Mouse (Mus musculus) stomach, embryonic 15.5 days (tissue): ENCODE data around the gene Asgr1. TPM values are rescaled to one million over a fixed set of nuclear protein-coding genes. Genes with fewer than 3 reads are reported as not detected.
A peak's percentile ranks its signal among the peaks of the same experiment; 100 is the strongest.

Source experiments
- ATAC-seq: fragments of 200-750 bp; cut with Nextera tagmentation; 2 replicates; pipeline ENCODE4 v1.8.0; 2017; ENCODE audit warnings: low read depth, moderate number of reproducible peaks, moderate TSS enrichment; ENCODE audit not compliant: insufficient read depth, low FRiP score
- H3K27ac ChIP-seq: fragments of 300-500 bp; sonication (generic); 2 replicates; pipeline ENCODE4 v1.5.1; 2015; ENCODE audit warnings: mild to moderate bottlenecking, inconsistent platforms
- H3K27me3 ChIP-seq: fragments of 300-500 bp; sonication (generic); replicated peaks from 2 replicates; pipeline ENCODE4 v1.6.1; 2015; ENCODE audit warnings: inconsistent platforms
- H3K36me3 ChIP-seq: fragments of 300-500 bp; sonication (generic); 2 replicates; pipeline ENCODE4 v1.6.1; 2015; ENCODE audit warnings: inconsistent platforms
- H3K4me1 ChIP-seq: fragments of 300-500 bp; sonication (generic); 2 replicates; pipeline ENCODE4 v1.6.1; 2015; ENCODE audit warnings: inconsistent platforms
- H3K4me2 ChIP-seq: fragments of 300-500 bp; sonication (generic); 2 replicates; pipeline ENCODE4 v1.6.1; 2015; ENCODE audit warnings: mild to moderate bottlenecking, inconsistent platforms
- H3K4me3 ChIP-seq: fragments of 300-500 bp; sonication (generic); replicated peaks from 2 replicates; pipeline ENCODE4 v1.5.1; 2015; ENCODE audit warnings: inconsistent platforms
- H3K9ac ChIP-seq: fragments of 300-500 bp; sonication (generic); 2 replicates; pipeline ENCODE4 v1.6.1; 2015; ENCODE audit warnings: inconsistent platforms
- H3K9me3 ChIP-seq: fragments of 300-500 bp; sonication (generic); 2 replicates; pipeline ENCODE4 v1.6.1; 2016; ENCODE audit warnings: inconsistent platforms
- WGBS: fragments of 180-500 bp; shearing (Covaris S2); methylation state at CpG from one replicate; pipeline ENCODE4 v1.1.7; 2015; 5-methylcytosine and 5-hydroxymethylcytosine counted together
- polyA plus RNA-seq: library from polyadenylated mRNA; unstranded; fragments of >200 nt; fragmentation: Nextera tagmentation; extraction: Ambion mirVana; gene quantifications from 2 replicates; pipeline ENCODE4 v1.2.1, GENCODE M21; 2015

Gene Asgr1
- polyA plus RNA-seq, 1 experiment from 2014 or later: 0.96 TPM

DNA sequence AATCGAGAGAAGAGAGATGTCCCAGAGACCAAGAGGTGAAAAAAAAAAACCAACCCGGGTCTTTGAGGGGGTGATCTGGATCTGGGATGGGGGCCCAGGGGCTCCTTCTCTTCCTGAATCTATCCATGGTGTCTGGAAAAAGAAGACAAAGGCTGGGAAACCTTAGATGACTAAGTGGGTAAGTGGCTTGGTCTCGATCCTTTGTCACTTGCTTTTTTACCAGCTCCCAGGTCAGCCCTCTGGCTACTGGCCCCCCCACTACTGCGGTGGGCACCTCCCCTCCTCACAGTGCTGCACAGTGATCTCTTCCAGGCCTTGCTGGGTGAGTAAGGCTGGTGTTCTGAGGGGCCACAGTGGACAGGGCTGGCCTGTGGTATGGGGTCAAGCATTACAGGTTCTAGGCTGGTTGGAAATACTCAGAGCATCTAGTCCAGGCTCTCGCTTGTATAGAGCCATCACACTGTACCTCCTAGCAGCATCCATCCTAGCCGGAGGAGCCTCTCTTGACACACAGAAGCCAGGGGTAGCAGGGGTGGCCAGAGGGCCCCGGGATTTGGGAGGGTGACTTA, 36.6 kb upstream of the Asgr1 start:
- no peak overlapping the region for H3K4me3 ChIP-seq
- H3K27me3 ChIP-seq: no peaks in the 10 kb centered on the region
- peaks cover 11% of the 10 kb centered on the region; the same call in 1 of the 2 replicates for H3K36me3 ChIP-seq
- 43% methylated on average over 7 of the region's 7 CpGs for WGBS
- peak overlapping the region; percentile 76 for H3K4me2 ChIP-seq
- peaks cover 33% of the 10 kb centered on the region for H3K4me1 ChIP-seq
- no peak for ATAC-seq
- no peak overlapping the region for H3K9ac ChIP-seq
- no peaks in the 10 kb centered on the region for H3K9me3 ChIP-seq
- H3K27ac ChIP-seq: 0 out of 2 replicates have a peak overlapping the region, but pooled peaks have one; percentile 54

GRCm38 (mm10) chr11:70018131-70018990, 35.5 kb upstream of the Asgr1 start:
- ATAC-seq: no peak
- Histone ChIP-seq H3K9me3 (no peaks in the 10 kb centered on the region), H3K4me3 (peak overlapping the region; percentile 61), H3K9ac (peak overlapping the region; percentile 76), H3K27me3 (no peaks in the 10 kb centered on the region), H3K4me1 (peaks cover 33% of the 10 kb centered on the region), H3K27ac (peak overlapping the region; percentile 88), H3K4me2 (peak overlapping the region; percentile 76), H3K36me3 (0 out of 2 replicates have a peak, but pooled peaks cover 6% of the 10 kb centered on the region)
- under 1% methylated on average over 25 of the region's 25 CpGs for WGBS

GRCm38 (mm10) chr11:70019495-70020021, 34.3 kb upstream of the Asgr1 start:
- Histone ChIP-seq H3K4me2 (peak overlapping the region; percentile 76), H3K4me3 (peak overlapping the region; percentile 61), H3K36me3 (no peaks in the 10 kb centered on the region), H3K27ac (peak overlapping the region; percentile 70), H3K27me3 (no peaks in the 10 kb centered on the region), H3K4me1 (peaks cover 32% of the 10 kb centered on the region), H3K9ac (0 out of 2 replicates have a peak overlapping the region, but pooled peaks have one; percentile 76), H3K9me3 (no peaks in the 10 kb centered on the region)
- 19% methylated on average over 2 of the region's 2 CpGs for WGBS
- no peak for ATAC-seq

DNA sequence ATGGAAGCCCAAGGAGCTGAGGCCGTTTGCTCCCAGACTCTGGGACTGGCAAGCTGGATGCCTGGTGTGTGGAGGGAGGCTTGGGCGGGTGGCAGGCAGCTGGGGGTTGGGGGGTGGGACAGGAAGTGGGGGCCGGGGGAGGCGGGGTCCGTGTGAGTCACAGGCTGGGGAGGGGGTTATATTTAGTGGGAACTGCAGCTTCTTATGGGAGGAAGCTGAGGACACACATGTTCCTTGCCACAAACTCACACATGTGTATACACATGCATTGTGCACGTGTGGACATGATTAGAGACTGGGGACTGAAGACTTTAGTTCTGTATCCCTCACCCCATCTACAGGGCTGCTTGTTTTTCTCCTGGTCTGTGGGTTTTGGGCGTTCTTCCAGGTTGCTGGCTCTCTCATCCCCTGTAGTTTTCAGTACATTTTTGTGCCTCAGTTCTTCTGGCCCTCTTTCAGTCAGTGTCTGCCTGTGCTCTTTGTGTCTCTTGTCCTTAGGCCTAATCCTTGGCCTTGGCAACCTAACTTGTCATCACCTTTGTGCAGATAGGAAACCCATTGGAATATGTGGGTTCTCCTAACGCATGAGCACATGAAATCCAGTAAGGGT, 33.8 kb upstream of the Asgr1 start:
- Histone ChIP-seq H3K27ac (peak overlapping the region; percentile 70), H3K9ac (no peak overlapping the region), H3K9me3 (no peaks in the 10 kb centered on the region), H3K4me3 (peak overlapping the region; percentile 61), H3K4me1 (peaks cover 31% of the 10 kb centered on the region), H3K27me3 (no peaks in the 10 kb centered on the region), H3K36me3 (no peaks in the 10 kb centered on the region), H3K4me2 (peak overlapping the region; percentile 76)
- 17% methylated on average over 8 of the region's 8 CpGs for WGBS
- no peak for ATAC-seq

DNA sequence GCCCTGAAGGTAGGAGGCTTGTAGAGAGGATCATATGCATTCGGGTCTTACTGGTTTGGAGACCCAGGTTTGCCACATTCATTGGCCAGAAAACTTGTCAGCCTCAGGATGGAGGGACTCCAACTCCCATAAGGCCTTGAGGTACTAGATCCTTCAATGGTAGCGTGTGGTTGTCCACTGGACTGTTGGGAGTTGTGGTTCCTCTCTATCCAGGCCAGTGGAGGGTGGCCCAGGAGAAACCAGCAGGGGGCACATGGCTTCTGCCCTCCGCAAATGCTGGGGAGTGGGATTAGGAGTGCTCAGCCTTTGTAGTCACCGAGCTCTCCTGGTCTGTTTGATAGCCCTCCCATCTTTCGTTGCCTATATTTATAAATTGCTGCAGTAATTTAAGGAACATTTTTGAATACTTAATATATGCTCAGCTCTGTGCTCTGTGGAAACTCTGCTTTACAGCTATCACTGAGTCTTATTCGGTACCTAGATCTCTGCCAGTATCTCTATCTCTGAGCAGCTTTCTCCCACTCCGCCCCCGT, 33.1 kb upstream of the Asgr1 start:
- peak; percentile 86 for ATAC-seq
- H3K4me2 ChIP-seq: peak overlapping the region; percentile 76
- no peak overlapping the region for H3K9ac ChIP-seq
- H3K4me1 ChIP-seq: peaks cover 38% of the 10 kb centered on the region
- no peaks in the 10 kb centered on the region for H3K27me3 ChIP-seq
- peak overlapping the region; percentile 54 for H3K4me3 ChIP-seq
- H3K27ac ChIP-seq: peak overlapping the region; percentile 70
- under 1% methylated on average over 8 of the region's 8 CpGs for WGBS
- H3K9me3 ChIP-seq: no peaks in the 10 kb centered on the region
- no peaks in the 10 kb centered on the region for H3K36me3 ChIP-seq

DNA sequence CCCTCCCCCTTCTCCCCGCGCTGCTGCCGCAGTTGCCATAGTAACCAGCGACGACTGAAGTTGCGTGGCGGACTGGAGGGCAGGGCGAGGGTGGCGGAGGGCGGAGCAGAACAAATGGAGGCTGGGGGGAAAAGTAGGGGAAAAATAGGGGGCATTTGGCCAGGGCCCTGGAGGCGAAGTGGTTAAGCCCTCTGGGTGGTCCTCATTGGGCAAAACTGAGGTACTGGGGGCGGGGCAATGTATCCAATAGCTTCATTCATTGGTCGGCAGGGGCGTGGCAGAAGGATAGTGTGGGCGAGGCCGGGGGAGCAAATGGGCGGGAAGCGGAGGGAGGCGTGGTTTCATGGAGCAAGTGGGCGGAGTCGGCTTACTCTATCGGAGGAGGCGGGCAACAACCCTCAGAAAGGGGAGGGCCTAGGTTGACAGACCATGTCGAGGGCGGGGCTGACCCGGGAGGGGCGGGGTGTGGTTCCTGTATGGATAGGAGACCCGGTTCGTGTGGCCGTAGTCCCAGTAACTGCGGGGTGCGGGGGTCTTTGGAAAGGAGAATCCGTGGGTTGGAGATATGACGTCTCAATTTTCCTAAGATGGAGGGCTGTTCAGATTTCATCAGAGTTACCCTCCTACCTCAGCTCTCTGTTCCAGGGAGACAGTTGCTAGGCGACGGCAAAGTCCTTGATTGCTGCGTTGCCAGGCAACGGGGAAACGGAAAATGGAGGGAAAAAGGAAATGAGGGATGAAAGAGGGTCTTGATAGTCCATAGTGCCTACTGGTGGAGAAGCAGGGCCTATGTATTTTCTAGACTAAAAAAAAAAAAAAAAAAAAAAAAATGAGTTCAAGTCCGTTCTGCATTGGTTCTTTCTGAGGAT, 32.4 kb upstream of the Asgr1 start:
- peak overlapping the region; percentile 70 for H3K27ac ChIP-seq
- H3K27me3 ChIP-seq: no peaks in the 10 kb centered on the region
- peak; percentile 78 for ATAC-seq
- no peak overlapping the region for H3K9ac ChIP-seq
- H3K4me2 ChIP-seq: peak overlapping the region; percentile 76
- no peaks in the 10 kb centered on the region for H3K36me3 ChIP-seq
- H3K4me1 ChIP-seq: peaks cover 45% of the 10 kb centered on the region
- WGBS: 2% methylated on average over 40 of the region's 40 CpGs
- H3K4me3 ChIP-seq: peak overlapping the region; percentile 54
- no peaks in the 10 kb centered on the region for H3K9me3 ChIP-seq

- 5% methylated on average over 19 of the region's 29 CpGs for WGBS
- Histone ChIP-seq H3K27me3 (no peaks in the 10 kb centered on the region), H3K4me2 (peak overlapping the region; percentile 44), H3K9me3 (no peaks in the 10 kb centered on the region), H3K36me3 (no peaks in the 10 kb centered on the region), H3K9ac (0 out of 2 replicates have a peak overlapping the region, but pooled peaks have one; percentile 16), H3K4me1 (peaks cover 54% of the 10 kb centered on the region), H3K4me3 (peak overlapping the region; percentile 22), H3K27ac (no peak overlapping the region)
- ATAC-seq: no peak
Measured at GRCm38 (mm10) chr11:70023481-70024150, 30.3 kb upstream of the Asgr1 start.

DNA sequence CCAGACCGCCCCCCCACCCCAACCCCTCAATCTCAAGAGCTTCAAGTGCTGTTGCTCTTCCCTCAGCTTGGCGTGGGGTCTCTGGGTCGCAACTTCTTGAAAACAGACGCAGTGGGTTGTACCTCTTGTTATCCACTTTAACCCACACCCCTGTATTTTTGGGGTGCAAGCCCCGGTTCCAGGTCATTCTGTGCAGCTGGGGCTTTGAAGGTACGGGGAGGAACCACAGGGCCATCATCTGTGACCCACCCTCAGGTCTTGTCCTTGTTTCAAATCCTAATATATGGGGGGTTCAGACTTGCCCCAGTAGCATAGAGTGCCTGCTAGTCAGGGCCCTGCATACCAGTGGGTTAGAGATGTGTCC, 29.8 kb upstream of the Asgr1 start:
- peak overlapping the region; percentile 22 for H3K4me3 ChIP-seq
- WGBS: 13% methylated on average over 6 of the region's 6 CpGs
- peaks cover 59% of the 10 kb centered on the region for H3K4me1 ChIP-seq

DNA sequence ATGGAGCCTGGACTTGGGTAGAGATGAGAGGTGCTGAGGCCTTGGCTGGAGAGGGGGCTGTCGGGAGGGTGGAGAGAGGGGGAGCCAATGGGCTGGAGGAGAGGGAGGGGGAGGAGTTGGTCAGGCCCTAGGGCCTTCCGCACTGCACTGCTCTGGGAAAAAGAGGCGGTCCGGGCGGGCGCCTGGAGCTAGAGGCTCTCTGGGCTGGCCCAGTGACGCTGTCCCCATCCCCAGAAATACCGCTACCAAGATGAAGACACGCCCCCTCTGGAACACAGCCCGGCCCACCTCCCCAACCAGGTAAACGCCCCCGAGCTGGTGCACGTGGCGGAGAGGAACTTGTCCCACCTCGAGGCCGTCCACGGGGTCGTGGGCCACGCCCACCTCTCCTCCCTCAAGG, 27.2 kb upstream of the Asgr1 start:
- ATAC-seq: peak; percentile 70
- peaks cover 9% of the 10 kb centered on the region for H3K36me3 ChIP-seq
- 8% methylated on average over 19 of the region's 19 CpGs for WGBS
- no peaks in the 10 kb centered on the region for H3K9me3 ChIP-seq
- peak overlapping the region; percentile 57 for H3K27ac ChIP-seq
- peak overlapping the region; percentile 63 for H3K4me2 ChIP-seq
- no peaks in the 10 kb centered on the region for H3K27me3 ChIP-seq
- H3K4me1 ChIP-seq: peaks cover 59% of the 10 kb centered on the region
- H3K9ac ChIP-seq: no peak overlapping the region
- H3K4me3 ChIP-seq: peak overlapping the region; percentile 40

More for the DNA sequence above, 29.8 kb upstream of the Asgr1 start:
- Histone ChIP-seq H3K9me3 (no peaks in the 10 kb centered on the region), H3K27me3 (no peaks in the 10 kb centered on the region), H3K27ac (no peak overlapping the region), H3K4me2 (peak overlapping the region; percentile 44), H3K9ac (peak overlapping the region; percentile 16; the same call in 1 of the 2 replicates), H3K36me3 (no peaks in the 10 kb centered on the region)
- no peak for ATAC-seq

GRCm38 (mm10) chr11:70027397-70027796, 26.5 kb upstream of the Asgr1 start:
- ATAC-seq: no peak
- peak overlapping the region; percentile 57 for H3K27ac ChIP-seq

More at GRCm38 (mm10) chr11:70027397-70027796, 26.5 kb upstream of the Asgr1 start:
- Histone ChIP-seq H3K4me2 (peak overlapping the region; percentile 63), H3K36me3 (peaks cover 12% of the 10 kb centered on the region), H3K27me3 (no peaks in the 10 kb centered on the region), H3K9ac (no peak overlapping the region), H3K4me3 (peak overlapping the region; percentile 40), H3K4me1 (peaks cover 59% of the 10 kb centered on the region), H3K9me3 (no peaks in the 10 kb centered on the region)
- WGBS: 46% methylated on average over 9 of the region's 9 CpGs
